Mouse (Mus musculus) CD4-positive, CD25-positive, alpha-beta regulatory T cell, adult 4 months (primary cell): ENCODE data around the gene Crp. TPM values are rescaled to one million over a fixed set of nuclear protein-coding genes. Genes with fewer than 3 reads are reported as not detected.

Experiments
- ATAC-seq: one replicate; pipeline ENCODE4 v1.8.0; 2017
- polyA plus RNA-seq, 2 experiments: library from polyadenylated mRNA; unstranded; fragments of 100-300 nt; shearing (Covaris generic); gene quantifications; one replicate each; pipeline ENCODE4 v1.2.1; 2017

Gene Crp
- polyA plus RNA-seq, 2 experiments from 2014 or later = not detected

DNA sequence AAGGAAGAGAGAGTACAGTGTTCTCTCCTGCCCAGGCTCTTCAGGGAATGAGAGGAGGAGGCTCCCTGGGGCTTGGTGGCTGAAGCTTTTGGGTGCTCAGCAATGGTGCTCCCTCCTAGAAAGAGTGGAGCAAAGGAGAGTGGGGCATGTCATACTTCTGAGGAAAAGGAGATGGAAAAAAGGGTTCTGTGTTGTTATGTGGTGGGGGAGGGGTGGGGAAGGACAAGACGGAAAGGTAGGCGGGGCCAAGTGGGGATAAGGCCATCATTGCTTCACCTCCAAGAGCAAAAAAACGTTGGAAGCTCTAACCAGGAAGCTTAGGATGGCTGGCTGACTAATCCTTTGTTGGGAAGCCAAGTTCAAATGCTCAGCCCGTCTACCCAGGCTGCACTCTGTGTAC is 14.1 kb downstream of the Crp start:
- ATAC-seq = no peak

DNA sequence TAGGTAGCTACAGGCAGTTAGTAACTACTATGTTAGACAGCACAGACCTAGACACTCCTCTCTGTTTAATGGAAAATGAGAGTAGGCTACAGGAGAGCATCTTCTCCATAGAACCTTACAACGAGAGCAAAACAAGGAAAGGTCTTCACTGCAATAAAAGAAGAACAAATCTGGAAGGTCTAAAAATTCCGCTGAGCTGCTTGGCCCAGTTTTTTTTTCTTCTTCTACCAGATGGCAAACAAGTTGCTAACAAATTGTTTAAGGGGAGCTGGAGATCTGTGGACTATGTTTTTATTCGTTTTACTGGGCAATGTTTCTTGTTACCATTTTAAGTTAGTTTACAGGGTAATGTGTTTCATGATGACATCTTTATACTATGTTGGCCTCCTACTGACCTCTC is 53.4 kb downstream of the Crp start:
- ATAC-seq = no peak

DNA sequence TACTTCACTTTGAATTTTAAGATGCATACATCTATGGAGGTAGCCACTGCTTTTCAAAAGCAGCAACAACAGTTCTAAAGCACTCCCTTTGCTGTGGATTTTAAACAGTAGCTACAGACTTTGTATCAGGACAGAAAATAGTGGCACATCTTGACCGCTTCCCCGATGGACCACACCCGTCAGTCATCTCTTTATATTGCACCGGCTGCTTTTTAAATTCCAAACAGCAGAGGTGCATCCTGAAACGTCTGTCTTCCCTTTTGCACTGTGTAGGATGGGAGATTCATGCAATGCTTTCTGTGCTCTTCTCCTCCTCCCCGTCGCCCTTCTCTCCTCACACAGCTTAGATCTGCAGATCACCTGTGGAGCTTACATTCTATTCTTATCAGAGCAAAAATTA is 57.3 kb downstream of the Crp start:
- ATAC-seq = no peak

DNA sequence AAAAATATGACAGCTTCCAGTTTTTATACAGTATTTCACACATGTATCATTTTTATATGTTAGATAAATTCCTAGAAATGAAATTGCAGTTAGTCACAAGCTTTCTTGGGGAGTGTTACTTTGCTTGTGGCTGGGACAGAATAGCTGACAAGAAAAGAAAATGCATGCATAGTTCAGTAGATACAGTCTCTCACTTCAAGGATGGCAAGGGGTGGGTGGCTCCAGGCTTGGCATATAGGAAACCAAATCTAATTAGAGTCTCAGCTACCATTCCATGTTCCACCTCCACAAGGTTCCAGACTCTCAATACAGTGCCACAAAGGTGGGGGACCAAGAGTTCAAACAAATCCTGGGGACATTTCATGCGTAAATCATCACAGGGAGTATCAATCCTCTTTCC is 61.7 kb downstream of the Crp start:
- no peak for ATAC-seq

DNA sequence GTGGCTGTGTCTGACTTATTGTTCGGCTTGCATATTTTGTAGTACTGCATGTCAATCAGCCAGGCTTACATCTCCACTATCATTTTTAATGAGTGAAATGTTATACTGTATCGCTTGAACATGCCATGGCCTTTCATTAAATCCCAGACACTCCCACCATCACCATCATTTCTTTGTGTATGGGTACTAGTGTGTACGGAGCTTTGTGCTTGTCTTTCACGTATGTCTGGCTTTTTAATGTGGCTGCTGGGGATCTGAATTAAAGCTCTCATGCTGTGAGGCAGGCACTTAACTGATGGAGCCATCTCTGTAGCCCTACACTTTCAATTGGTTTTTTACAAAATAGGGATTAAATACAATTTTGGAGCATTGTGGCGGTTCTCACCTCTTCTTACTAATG is 81.3 kb downstream of the Crp start:
- no peak for ATAC-seq

DNA sequence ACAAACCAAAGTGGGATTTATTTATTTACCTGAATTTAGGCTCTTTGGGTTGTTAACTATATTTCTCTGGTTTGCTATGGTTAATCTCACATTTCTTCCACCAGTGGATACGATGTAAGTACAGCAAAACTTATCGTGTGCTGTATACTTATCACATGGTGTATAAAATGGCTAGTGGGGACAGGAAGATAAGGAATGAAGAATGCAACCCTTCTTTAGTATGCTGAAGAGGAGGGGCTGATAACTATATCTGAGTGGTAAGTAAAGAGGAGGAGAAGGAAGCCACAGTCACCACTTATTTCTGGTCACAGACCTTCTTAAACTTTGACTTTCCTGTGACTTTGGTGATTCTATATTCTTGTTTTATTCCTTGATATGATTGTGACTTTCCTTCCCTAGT is 87.5 kb downstream of the Crp start:
- ATAC-seq = no peak

DNA sequence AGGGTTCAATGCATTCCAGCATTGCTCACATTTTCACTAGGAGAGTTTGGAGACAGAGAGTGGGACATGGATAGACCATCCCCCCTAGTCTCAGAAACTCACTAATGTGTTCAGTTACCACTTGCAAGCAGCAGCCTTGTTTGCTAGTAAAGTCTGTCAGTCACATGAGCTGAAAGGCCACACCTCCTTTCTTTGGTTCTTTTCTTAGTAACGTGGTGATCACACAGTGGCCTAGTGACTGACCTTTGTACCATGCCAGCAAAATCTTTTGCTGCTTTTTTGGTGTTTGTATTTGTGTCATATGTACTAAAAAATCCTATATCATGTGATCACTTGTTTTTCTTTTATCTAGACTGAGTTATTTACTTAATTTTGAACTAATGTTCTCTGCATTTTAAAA is 88.0 kb downstream of the Crp start:
- ATAC-seq = no peak

DNA sequence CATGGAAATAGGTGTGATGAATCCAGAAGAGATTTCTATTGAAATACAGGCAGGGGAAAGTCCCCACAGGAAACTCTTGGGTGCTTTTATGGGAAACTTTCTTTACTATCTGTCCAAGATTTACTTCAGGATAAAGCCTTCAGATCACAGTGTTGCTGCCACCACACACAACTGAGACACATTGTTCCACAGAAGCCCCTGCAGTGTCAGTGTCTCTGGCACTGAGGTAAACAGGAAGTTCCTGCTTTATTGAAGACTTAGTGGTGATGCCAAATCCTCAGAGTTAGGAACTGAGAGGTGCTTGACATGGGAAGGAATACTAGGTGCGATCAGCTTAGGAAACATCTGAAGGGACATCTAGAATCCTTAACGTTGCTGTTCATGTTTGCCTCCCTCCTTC is 131.1 kb downstream of the Crp start:
- no peak for ATAC-seq

DNA sequence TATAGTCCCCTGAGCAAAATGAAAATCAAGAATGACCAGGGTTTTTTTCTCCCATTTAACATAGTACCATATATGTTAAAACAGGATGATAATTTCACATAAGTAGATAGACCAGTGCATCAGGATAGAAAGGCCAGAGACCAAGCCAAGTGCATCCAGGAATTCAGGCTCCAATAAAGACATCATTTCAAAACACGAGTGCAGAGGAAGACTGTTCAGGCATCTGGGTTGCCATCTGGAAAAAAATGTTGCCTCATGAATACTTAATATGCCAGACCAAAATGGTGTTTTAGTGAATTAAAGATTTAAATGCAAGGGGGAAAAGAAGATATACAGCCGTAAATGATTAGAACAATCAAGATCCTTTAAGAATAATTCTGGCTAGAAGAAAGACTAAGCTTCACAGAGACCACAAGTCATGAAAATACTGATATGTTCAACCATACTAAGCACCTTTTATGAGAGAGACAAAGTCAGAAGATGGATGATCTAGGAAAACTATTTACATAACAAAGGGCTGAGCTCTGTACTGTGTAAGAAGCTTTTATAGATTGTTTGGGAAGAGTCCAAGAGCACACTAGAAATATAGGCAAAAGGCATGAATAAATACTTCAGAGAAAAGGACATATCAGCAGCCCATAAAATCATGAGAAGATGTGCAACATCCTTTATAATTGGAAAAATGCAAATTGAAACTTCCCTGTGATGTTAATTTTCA is 149.3 kb downstream of the Crp start:
- no peak for ATAC-seq

DNA sequence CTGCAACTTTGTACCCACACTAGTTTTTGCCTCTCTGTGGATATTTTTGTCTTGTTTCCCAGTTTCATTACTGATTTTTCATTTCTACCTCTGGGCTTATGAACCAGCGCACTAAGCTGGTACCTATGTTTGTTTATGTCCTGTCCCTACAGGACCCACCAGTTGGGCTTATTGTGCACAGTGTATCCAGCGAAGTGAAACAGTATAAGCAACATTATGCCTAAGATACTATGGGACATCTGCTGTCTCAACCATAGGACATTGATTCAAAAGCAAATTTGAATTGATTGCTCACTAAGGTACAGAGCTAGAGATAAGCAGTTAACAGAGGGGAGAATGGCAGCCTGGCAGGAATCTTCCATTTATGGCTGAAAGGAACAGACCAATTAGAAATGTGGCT is 150.3 kb downstream of the Crp start:
- no peak for ATAC-seq

DNA sequence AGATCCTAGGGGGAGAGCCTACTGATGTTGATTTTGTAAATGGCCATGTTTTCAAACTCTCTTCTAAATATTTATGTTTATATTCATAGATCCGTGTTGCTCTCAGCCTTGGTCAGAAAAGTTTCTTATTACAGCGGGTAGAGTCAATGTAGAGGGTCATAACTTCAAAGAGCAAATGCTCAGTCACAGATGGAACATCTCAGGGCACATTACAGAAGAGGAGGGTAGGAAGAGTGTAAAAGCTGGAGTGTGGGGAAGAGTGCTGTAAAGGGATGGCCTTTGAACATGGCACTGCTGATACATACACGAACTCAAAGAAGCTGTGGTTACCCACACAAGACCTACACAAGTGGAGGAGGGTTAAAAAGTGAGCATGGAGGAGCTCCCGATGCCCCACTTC is 177.4 kb downstream of the Crp start:
- no peak for ATAC-seq

DNA sequence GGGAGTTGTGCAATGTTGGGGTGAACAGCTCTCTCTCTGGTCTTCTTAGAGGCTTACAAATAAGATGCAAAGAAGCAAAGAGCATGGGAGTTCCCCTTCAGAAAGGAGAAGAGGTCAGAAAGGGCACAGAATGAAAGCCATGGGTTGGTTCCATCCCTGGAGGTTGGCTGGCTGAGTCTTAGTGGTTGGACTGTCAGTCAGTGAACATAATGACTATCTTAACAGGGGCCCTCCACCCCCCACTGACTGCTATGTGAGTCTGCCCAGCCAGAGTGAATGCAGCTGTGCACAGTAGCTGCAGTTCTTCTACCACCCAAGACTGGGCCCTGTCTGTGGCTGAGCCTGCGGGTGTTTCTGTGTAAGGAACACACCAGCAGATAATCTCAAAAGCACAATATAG is 178.8 kb downstream of the Crp start:
- ATAC-seq = no peak

Other genes starting within 250 kb of the Crp start
- gene Slamf9, start 222.7 kb upstream of the Crp start, polyA plus RNA-seq = not detected
- gene Igsf9, start 216.3 kb upstream of the Crp start, polyA plus RNA-seq = 1 to 10 TPM in 1 of 2 experiments, not detected in 1; 1.1 TPM
- 100 to 1,000 TPM; 226 to 278 TPM for gene Tagln2, start 198.0 kb upstream of the Crp start, polyA plus RNA-seq
- under 1 TPM in 1 of 2 experiments, not detected in 1; 0.69 TPM for gene Cfap45, start 177.3 kb upstream of the Crp start, polyA plus RNA-seq
- gene Vsig8, start 142.1 kb upstream of the Crp start, polyA plus RNA-seq = not detected
- 1 to 10 TPM in 1 of 2 experiments, under 1 TPM in 1; 0.19 to 1.7 TPM for gene Slamf8, start 107.5 kb upstream of the Crp start, polyA plus RNA-seq
- not detected for gene Fcrl6, start 95.5 kb upstream of the Crp start, polyA plus RNA-seq
- 1 to 10 TPM; 4.9 to 6.4 TPM for gene Dusp23, start 65.1 kb upstream of the Crp start, polyA plus RNA-seq
- not detected for gene Apcs, start 197.0 kb downstream of the Crp start, polyA plus RNA-seq